Mouse (Mus musculus) lung, embryonic 16.5 days (tissue): ENCODE measurements around the gene Gch1. TPM values are rescaled to one million over a fixed set of nuclear protein-coding genes. Genes with fewer than 3 reads are reported as not detected.

Experiments used
- ATAC-seq: fragments of 200-750 bp; cut with Nextera tagmentation; 2 replicates; pipeline ENCODE4 v1.8.0; 2017; ENCODE audit warnings: low read depth, mild to moderate bottlenecking, moderate library complexity
- H3K27ac ChIP-seq: fragments of 300-500 bp; sonication (generic); 2 replicates; pipeline ENCODE4 v1.5.1; 2014; ENCODE audit warnings: mild to moderate bottlenecking, control low read depth, low read length
- H3K27me3 ChIP-seq: fragments of 300-500 bp; sonication (generic); 2 replicates; pipeline ENCODE4 v1.6.1; 2014; ENCODE audit warnings: low read depth, low read length, mixed read lengths; ENCODE audit not compliant: control insufficient read depth, insufficient read depth
- H3K36me3 ChIP-seq: fragments of 300-500 bp; sonication (generic); 2 replicates; pipeline ENCODE4 v1.6.1; 2014; ENCODE audit warnings: low read length; ENCODE audit not compliant: control insufficient read depth, insufficient read depth
- H3K4me1 ChIP-seq: fragments of 300-500 bp; sonication (generic); replicated peaks from 2 replicates; pipeline ENCODE4 v1.6.1; 2014; ENCODE audit warnings: low read length, mixed read lengths; ENCODE audit not compliant: control insufficient read depth, insufficient read depth
- H3K4me2 ChIP-seq: fragments of 300-500 bp; sonication (generic); 2 replicates; pipeline ENCODE4 v1.6.1; 2014; ENCODE audit warnings: low read depth, low read length, control low read depth
- H3K4me3 ChIP-seq: fragments of 300-500 bp; sonication (generic); 2 replicates; pipeline ENCODE4 v1.5.1; 2014; ENCODE audit warnings: mild to moderate bottlenecking, low read length, control low read depth
- H3K9ac ChIP-seq: fragments of 300-500 bp; sonication (generic); 2 replicates; pipeline ENCODE4 v1.6.1; 2014; ENCODE audit warnings: low read length, control low read depth
- H3K9me3 ChIP-seq: fragments of 300-500 bp; sonication (generic); 2 replicates; pipeline ENCODE4 v1.6.1; 2016; ENCODE audit warnings: low read length; ENCODE audit not compliant: control insufficient read depth
- WGBS: fragments of 180-500 bp; shearing (Covaris S2); extraction: QIAGEN DNeasy Blood & Tissue Kit; methylation state at CpG from one replicate; pipeline ENCODE4 v1.1.7; 2014; 5-methylcytosine and 5-hydroxymethylcytosine counted together
- polyA plus RNA-seq: library from polyadenylated mRNA; unstranded; fragments of >200 nt; fragmentation: Nextera tagmentation; extraction: Ambion mirVana; gene quantifications from 2 replicates; pipeline ENCODE4 v1.2.1, GENCODE M21; 2015

Gch1 gene
- polyA plus RNA-seq, 1 experiment from 2014 or later = 4.6 TPM

GRCm38 (mm10) chr14:47224476-47225325 is 35.5 kb upstream of the Gch1 start:
- Histone ChIP-seq H3K9me3 (no peaks in the 10 kb centered on the region), H3K36me3 (no peaks in the 10 kb centered on the region), H3K4me1 (no peaks in the 10 kb centered on the region), H3K9ac (no peak overlapping the region), H3K27me3 (no peaks in the 10 kb centered on the region), H3K4me3 (no peak overlapping the region), H3K27ac (no peak overlapping the region), H3K4me2 (no peak overlapping the region)
- WGBS = 71% methylated on average over 10 of the region's 10 CpGs
- no peak for ATAC-seq

GRCm38 (mm10) chr14:47222631-47223450 is 33.6 kb upstream of the Gch1 start:
- WGBS = 53% methylated on average over 11 of the region's 11 CpGs
- no peak overlapping the region for H3K4me3 ChIP-seq
- H3K27me3 ChIP-seq = no peaks in the 10 kb centered on the region
- H3K9me3 ChIP-seq = no peaks in the 10 kb centered on the region
- no peak overlapping the region for H3K27ac ChIP-seq
- no peak for ATAC-seq
- H3K4me2 ChIP-seq = no peak overlapping the region
- H3K36me3 ChIP-seq = no peaks in the 10 kb centered on the region
- H3K4me1 ChIP-seq = no peaks in the 10 kb centered on the region
- H3K9ac ChIP-seq = no peak overlapping the region

GRCm38 (mm10) chr14:47221567-47221966 is 32.4 kb upstream of the Gch1 start:
- no peak for ATAC-seq
- no peaks in the 10 kb centered on the region for H3K36me3 ChIP-seq
- H3K27ac ChIP-seq = no peak overlapping the region
- no peak overlapping the region for H3K9ac ChIP-seq
- no peaks in the 10 kb centered on the region for H3K9me3 ChIP-seq
- H3K4me1 ChIP-seq = no peaks in the 10 kb centered on the region
- no peaks in the 10 kb centered on the region for H3K27me3 ChIP-seq
- no peak overlapping the region for H3K4me3 ChIP-seq
- H3K4me2 ChIP-seq = no peak overlapping the region
- 79% methylated on average over 11 of the region's 11 CpGs for WGBS

- Histone ChIP-seq H3K4me3 (no peak overlapping the region), H3K27me3 (no peaks in the 10 kb centered on the region), H3K27ac (no peak overlapping the region), H3K36me3 (no peaks in the 10 kb centered on the region), H3K9me3 (no peaks in the 10 kb centered on the region), H3K4me2 (no peak overlapping the region), H3K4me1 (no peaks in the 10 kb centered on the region), H3K9ac (no peak overlapping the region)
- no peak for ATAC-seq
- 74% methylated on average over 8 of the region's 8 CpGs for WGBS
These were observed 31.2 kb upstream of the Gch1 start for GRCm38 (mm10) chr14:47220231-47221025.

- Histone ChIP-seq H3K4me1 (no peaks in the 10 kb centered on the region), H3K4me3 (no peak overlapping the region), H3K36me3 (no peaks in the 10 kb centered on the region)
These were observed 29.8 kb upstream of the Gch1 start for GRCm38 (mm10) chr14:47218766-47219606.

GRCm38 (mm10) chr14:47216541-47216940 is 27.3 kb upstream of the Gch1 start:
- no peak for ATAC-seq
- Histone ChIP-seq H3K4me1 (no peaks in the 10 kb centered on the region), H3K4me3 (no peak overlapping the region), H3K9ac (no peak overlapping the region), H3K4me2 (no peak overlapping the region), H3K27me3 (no peaks in the 10 kb centered on the region), H3K27ac (no peak overlapping the region), H3K9me3 (no peaks in the 10 kb centered on the region), H3K36me3 (no peaks in the 10 kb centered on the region)
- 89% methylated on average over 2 of the region's 2 CpGs for WGBS

More at GRCm38 (mm10) chr14:47218766-47219606, 29.8 kb upstream of the Gch1 start:
- no peak for ATAC-seq
- 87% methylated on average over 9 of the region's 9 CpGs for WGBS
- H3K9ac ChIP-seq = no peak overlapping the region
- no peak overlapping the region for H3K4me2 ChIP-seq
- no peak overlapping the region for H3K27ac ChIP-seq
- H3K9me3 ChIP-seq = no peaks in the 10 kb centered on the region
- H3K27me3 ChIP-seq = no peaks in the 10 kb centered on the region

- WGBS = 76% methylated on average over 5 of the region's 5 CpGs
- Histone ChIP-seq H3K27me3 (no peaks in the 10 kb centered on the region), H3K4me1 (no peaks in the 10 kb centered on the region), H3K36me3 (no peaks in the 10 kb centered on the region), H3K9ac (no peak overlapping the region), H3K9me3 (no peaks in the 10 kb centered on the region), H3K4me3 (no peak overlapping the region), H3K27ac (no peak overlapping the region), H3K4me2 (no peak overlapping the region)
- no peak for ATAC-seq
These were observed 25.2 kb upstream of the Gch1 start for GRCm38 (mm10) chr14:47214367-47214766.

GRCm38 (mm10) chr14:47213305-47213704 is 24.1 kb upstream of the Gch1 start:
- no peak overlapping the region for H3K4me2 ChIP-seq
- WGBS = 83% methylated on average over 4 of the region's 4 CpGs
- H3K9me3 ChIP-seq = no peaks in the 10 kb centered on the region
- H3K27ac ChIP-seq = no peak overlapping the region
- no peak overlapping the region for H3K9ac ChIP-seq
- no peaks in the 10 kb centered on the region for H3K36me3 ChIP-seq
- no peak for ATAC-seq
- no peak overlapping the region for H3K4me3 ChIP-seq
- no peaks in the 10 kb centered on the region for H3K27me3 ChIP-seq
- no peaks in the 10 kb centered on the region for H3K4me1 ChIP-seq
